Mouse (Mus musculus) midbrain, embryonic 16.5 days (tissue): ENCODE results near the gene Rfc5. TPM values are rescaled to one million over a fixed set of nuclear protein-coding genes. Genes with fewer than 3 reads are reported as not detected.
"Not testable (repeated sequence)": the region's sequence is repeated elsewhere in the genome, so short reads cannot be mapped to it uniquely, and the experiment has no call there.

ENCODE experiments used
- ATAC-seq: fragments of 200-750 bp; cut with Nextera tagmentation; 2 replicates; pipeline ENCODE4 v1.8.0; 2017; ENCODE audit warnings: moderate TSS enrichment
- H3K27ac ChIP-seq: fragments of 300-500 bp; sonication (generic); 2 replicates; pipeline ENCODE4 v1.5.1; 2014; ENCODE audit warnings: mild to moderate bottlenecking, low read length, mixed read lengths
- H3K27me3 ChIP-seq: fragments of 300-500 bp; sonication (generic); 2 replicates; pipeline ENCODE4 v1.6.1; 2014; ENCODE audit warnings: low read depth, low read length, mixed read lengths; ENCODE audit not compliant: control insufficient read depth, insufficient read depth
- H3K36me3 ChIP-seq: fragments of 300-500 bp; sonication (generic); 2 replicates; pipeline ENCODE4 v1.6.1; 2014; ENCODE audit warnings: mild to moderate bottlenecking, low read length, moderate library complexity, mixed read lengths; ENCODE audit not compliant: control insufficient read depth, insufficient read depth
- H3K4me1 ChIP-seq: fragments of 300-500 bp; sonication (generic); 2 replicates; pipeline ENCODE4 v1.6.1; 2014; ENCODE audit warnings: mild to moderate bottlenecking, low read length, mixed read lengths; ENCODE audit not compliant: control insufficient read depth, insufficient read depth
- H3K4me2 ChIP-seq: fragments of 300-500 bp; sonication (generic); 2 replicates; pipeline ENCODE4 v1.6.1; 2014; ENCODE audit warnings: mild to moderate bottlenecking, low read length, mixed read lengths
- H3K4me3 ChIP-seq: fragments of 300-500 bp; sonication (generic); 2 replicates; pipeline ENCODE4 v1.5.1; 2014; ENCODE audit warnings: low read depth, mild to moderate bottlenecking, low read length, moderate library complexity, mixed read lengths
- H3K9ac ChIP-seq: fragments of 300-500 bp; sonication (generic); 2 replicates; pipeline ENCODE4 v1.6.1; 2014; ENCODE audit warnings: low read depth, low read length, mixed read lengths
- H3K9me3 ChIP-seq: fragments of 300-500 bp; sonication (generic); replicated peaks from 2 replicates; pipeline ENCODE4 v1.6.1; 2014; ENCODE audit warnings: mild to moderate bottlenecking, low read length, mixed read lengths; ENCODE audit not compliant: control insufficient read depth, poor library complexity, severe bottlenecking
- WGBS: fragments of 180-500 bp; shearing (Covaris S2); extraction: QIAGEN DNeasy Blood & Tissue Kit; methylation state at CpG from one replicate; pipeline ENCODE4 v1.1.7; 2014; 5-methylcytosine and 5-hydroxymethylcytosine counted together
- polyA plus RNA-seq: library from polyadenylated mRNA; unstranded; fragments of >200 nt; fragmentation: Nextera tagmentation; extraction: Ambion mirVana; gene quantifications from 2 replicates; pipeline ENCODE4 v1.2.1, GENCODE M21; 2015

The Rfc5 gene
- polyA plus RNA-seq = 22.9 and 28.4 TPM in 2 replicates

DNA sequence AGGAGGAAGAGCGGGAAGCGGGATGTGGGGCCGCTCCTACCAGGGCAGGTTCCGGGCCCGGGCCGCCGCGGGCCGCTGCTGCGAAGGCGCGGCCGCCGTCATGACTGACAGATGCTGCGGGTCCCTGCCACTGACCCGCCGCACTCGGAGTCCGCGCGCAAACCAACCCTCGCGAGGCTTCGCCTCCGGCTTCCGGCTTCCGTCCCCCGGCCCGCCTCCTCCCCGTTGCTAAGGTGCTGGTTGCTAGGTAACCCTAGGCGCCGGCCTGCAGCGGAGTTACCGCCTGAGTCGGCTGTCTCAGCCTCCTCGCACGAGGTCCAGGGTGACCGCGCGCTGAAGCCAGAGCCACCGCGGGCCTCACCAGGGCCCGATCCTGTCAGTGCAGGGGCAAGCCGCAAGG, at the start of gene Rfc5:
TSS of gene Rfc5 (minus strand) at position 171 of the 400 bp plus-strand sequence.
- no peaks in the 10 kb centered on the region for H3K9me3 ChIP-seq
- WGBS = under 1% methylated on average over 42 of the region's 44 CpGs
- H3K36me3 ChIP-seq = peaks cover 13% of the 10 kb centered on the region

DNA sequence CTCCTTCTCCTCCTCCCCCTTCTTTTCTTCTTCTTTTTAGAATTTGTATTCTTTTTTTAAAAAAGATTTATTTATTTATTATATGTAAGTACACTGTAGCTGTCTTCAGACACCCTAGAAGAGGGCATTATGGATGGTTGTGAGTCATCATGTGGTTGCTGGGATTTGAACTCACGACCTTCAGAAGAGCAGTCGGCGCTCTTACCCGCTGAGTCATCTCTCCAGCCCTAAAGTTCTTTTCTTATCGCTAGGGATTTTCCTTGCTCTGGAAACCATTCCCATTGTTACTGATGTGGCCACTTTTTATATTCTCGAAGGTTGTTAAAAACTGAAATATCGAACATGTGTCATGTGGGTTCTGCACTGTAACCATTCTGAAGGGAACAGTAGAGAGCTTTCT, 44.7 kb upstream of the Rfc5 start:
- WGBS = 96% methylated on average over 7 of the region's 7 CpGs

More for the DNA sequence above, at the start of gene Rfc5:
- Histone ChIP-seq H3K4me3 (peak within 1 kb of the TSS; percentile 73), H3K27ac (peak within 1 kb of the TSS; percentile 79), H3K4me2 (peak within 1 kb of the TSS; percentile 68), H3K9ac (peak within 1 kb of the TSS; percentile 80), H3K4me1 (peaks cover 6% of the 10 kb centered on the region), H3K27me3 (no peaks in the 10 kb centered on the region)
- ATAC-seq = peak; percentile 96

GRCm38 (mm10) chr5:117417442-117417841, 28.6 kb upstream of the Rfc5 start:
- no peak for ATAC-seq
- H3K4me2 ChIP-seq = no peak overlapping the region

More for the DNA sequence above, 44.7 kb upstream of the Rfc5 start:
- not testable (repeated sequence) for ATAC-seq, H3K27ac ChIP-seq, H3K27me3 ChIP-seq, H3K4me2 ChIP-seq, H3K36me3 ChIP-seq, H3K9me3 ChIP-seq, H3K4me1 ChIP-seq, H3K4me3 ChIP-seq, H3K9ac ChIP-seq

GRCm38 (mm10) chr5:117415011-117415912, 26.4 kb upstream of the Rfc5 start:
- Histone ChIP-seq H3K27ac (peak overlapping the region; percentile 99), H3K27me3 (no peaks in the 10 kb centered on the region), H3K4me3 (peak overlapping the region; percentile 74), H3K4me1 (peaks cover 13% of the 10 kb centered on the region), H3K4me2 (peak overlapping the region; percentile 77), H3K9ac (peak overlapping the region; percentile 93), H3K36me3 (no peaks in the 10 kb centered on the region), H3K9me3 (no peaks in the 10 kb centered on the region)
- 18% methylated on average over 18 of the region's 19 CpGs for WGBS
- no peak for ATAC-seq

More at GRCm38 (mm10) chr5:117417442-117417841, 28.6 kb upstream of the Rfc5 start:
- H3K9ac ChIP-seq = no peak overlapping the region
- 78% methylated on average over 2 of the region's 2 CpGs for WGBS
- no peak overlapping the region for H3K4me3 ChIP-seq
- no peak overlapping the region for H3K27ac ChIP-seq
- H3K27me3 ChIP-seq = no peaks in the 10 kb centered on the region
- H3K9me3 ChIP-seq = no peaks in the 10 kb centered on the region
- peaks cover 13% of the 10 kb centered on the region for H3K4me1 ChIP-seq
- H3K36me3 ChIP-seq = no peaks in the 10 kb centered on the region

DNA sequence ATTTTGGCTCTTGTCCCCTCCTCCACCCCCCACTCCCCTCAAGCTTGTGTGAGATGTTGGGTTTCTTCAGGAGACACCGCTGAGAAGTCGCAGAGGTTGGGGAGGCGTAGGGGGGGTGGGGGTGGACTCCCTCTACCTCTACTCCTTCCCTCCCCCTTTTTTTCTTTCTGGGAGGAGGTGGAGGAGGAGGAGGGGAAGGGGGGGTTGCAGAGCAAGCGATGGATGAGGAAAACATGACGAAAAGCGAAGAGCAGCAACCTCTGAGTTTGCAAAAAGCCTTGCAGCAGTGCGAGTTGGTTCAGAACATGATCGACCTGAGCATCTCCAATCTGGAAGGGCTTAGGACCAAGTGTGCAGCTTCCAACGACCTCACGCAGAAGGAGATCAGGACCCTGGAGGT, 25.8 kb upstream of the Rfc5 start:
- Histone ChIP-seq H3K27ac (peak overlapping the region; percentile 99), H3K9me3 (no peaks in the 10 kb centered on the region), H3K27me3 (no peaks in the 10 kb centered on the region), H3K4me3 (peak overlapping the region; percentile 74), H3K9ac (peak overlapping the region; percentile 93), H3K36me3 (no peaks in the 10 kb centered on the region), H3K4me1 (peaks cover 13% of the 10 kb centered on the region), H3K4me2 (peak overlapping the region; percentile 77)
- ATAC-seq = no peak
- 0% methylated on average over 9 of the region's 10 CpGs for WGBS

GRCm38 (mm10) chr5:117413507-117414501, 25.0 kb upstream of the Rfc5 start, which contains the start of gene Ksr2:
TSS of gene Ksr2 (plus strand) at chr5:117414000.
- peak within 1 kb of the TSS; percentile 77 for H3K4me2 ChIP-seq
- peaks cover 13% of the 10 kb centered on the region for H3K4me1 ChIP-seq
- WGBS = under 1% methylated on average over 77 of the region's 89 CpGs
- peak within 1 kb of the TSS; percentile 99 for H3K27ac ChIP-seq
- peak within 1 kb of the TSS; percentile 93 for H3K9ac ChIP-seq
- no peaks in the 10 kb centered on the region for H3K36me3 ChIP-seq
- H3K9me3 ChIP-seq = no peaks in the 10 kb centered on the region
- ATAC-seq = peak; percentile 93
- no peaks in the 10 kb centered on the region for H3K27me3 ChIP-seq
- H3K4me3 ChIP-seq = peak within 1 kb of the TSS; percentile 74

DNA sequence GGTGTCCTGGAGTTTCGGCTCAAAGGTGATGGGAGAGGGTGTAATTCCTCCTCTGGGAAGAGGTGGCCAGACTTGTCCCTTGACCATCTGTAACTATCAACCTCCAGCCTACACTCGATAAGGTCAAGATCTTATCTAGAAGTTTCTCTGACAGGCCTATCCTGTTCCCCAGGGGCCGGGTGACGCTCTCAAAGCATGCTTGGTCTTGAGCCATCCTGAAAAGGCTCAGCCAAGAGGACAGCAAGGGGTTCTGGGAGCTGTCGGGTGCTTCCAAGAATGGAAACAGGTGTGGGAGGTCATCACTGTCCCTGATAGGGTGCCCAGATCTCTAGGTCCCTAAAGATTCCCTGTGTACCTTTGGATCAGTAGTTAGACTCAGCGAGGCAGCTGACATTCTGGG, 20.5 kb upstream of the Rfc5 start:
- Histone ChIP-seq H3K9me3 (no peaks in the 10 kb centered on the region), H3K27ac (no peak overlapping the region), H3K4me2 (no peak overlapping the region), H3K36me3 (no peaks in the 10 kb centered on the region), H3K9ac (0 out of 2 replicates have a peak overlapping the region, but pooled peaks have one; percentile 16), H3K27me3 (no peaks in the 10 kb centered on the region), H3K4me1 (no peaks in the 10 kb centered on the region), H3K4me3 (no peak overlapping the region)
- ATAC-seq = no peak
- WGBS = 73% methylated on average over 6 of the region's 6 CpGs

- no peaks in the 10 kb centered on the region for H3K36me3 ChIP-seq
- 72% methylated on average over 4 of the region's 4 CpGs for WGBS
These were observed 19.4 kb upstream of the Rfc5 start for GRCm38 (mm10) chr5:117408216-117408615.

More at GRCm38 (mm10) chr5:117408216-117408615, 19.4 kb upstream of the Rfc5 start:
- no peaks in the 10 kb centered on the region for H3K27me3 ChIP-seq
- H3K4me2 ChIP-seq = no peak overlapping the region
- ATAC-seq = no peak
- no peak overlapping the region for H3K4me3 ChIP-seq
- H3K9me3 ChIP-seq = no peaks in the 10 kb centered on the region
- no peak overlapping the region for H3K27ac ChIP-seq
- no peak overlapping the region for H3K9ac ChIP-seq
- no peaks in the 10 kb centered on the region for H3K4me1 ChIP-seq
